25 mouse cellular contexts compared by ENCODE assay signal in genomic region chr5:49451295-49451694, GRCm38 (mm10).
"Had no signal": no experiment of that assay in that cellular context is flagged by ENCODE, and none has a peak within 500 bp of the region (broad histone marks: within the 10 kb centered on the region; RNA-seq: fewer than 3 reads in every experiment).

No protein-coding gene starts in this region.

- H3K36me3 ChIP-seq: heart, embryonic 13.5 days; heart, embryonic 15.5 days; hindbrain, embryonic 13.5 days; hindbrain, embryonic 15.5 days; kidney, embryonic 15.5 days; limb, embryonic 10.5 days; limb, embryonic 12.5 days had no signal

- H3K9ac ChIP-seq: heart, embryonic 13.5 days; heart, embryonic 15.5 days; hindbrain, embryonic 13.5 days; hindbrain, embryonic 15.5 days; kidney, embryonic 15.5 days; limb, embryonic 12.5 days had no signal

- H3K9me3 ChIP-seq: heart, embryonic 13.5 days; heart, embryonic 15.5 days; hindbrain, embryonic 13.5 days; hindbrain, embryonic 15.5 days; kidney, embryonic 15.5 days; limb, embryonic 10.5 days; limb, embryonic 12.5 days had no signal

- ATAC-seq: hindbrain, postnatal 0 days; intestine, embryonic 16.5 days had no signal

- DNase-seq: gastrocnemius, postnatal 14 days; gastrocnemius, postnatal 36 days; heart, adult 11 months; heart, adult 2 months; heart, postnatal 14 days; heart, postnatal 36 days; kidney, adult 11 months; kidney, adult 2 months; kidney, adult 9 months; kidney, postnatal 14 days; kidney, postnatal 36 days; layer of hippocampus, postnatal 36 days; liver had no signal

- H3K27ac ChIP-seq: heart, adult 2 months; heart, embryonic 13.5 days; heart, embryonic 15.5 days; hindbrain, embryonic 13.5 days; hindbrain, embryonic 15.5 days; hindbrain, postnatal 0 days; kidney, embryonic 15.5 days; kidney, postnatal 0 days; limb, embryonic 10.5 days; limb, embryonic 12.5 days had no signal

- H3K4me1 ChIP-seq: heart, embryonic 13.5 days; heart, embryonic 15.5 days; hindbrain, embryonic 13.5 days; hindbrain, embryonic 15.5 days; kidney, embryonic 15.5 days; limb, embryonic 10.5 days; limb, embryonic 12.5 days had no signal

- H3K4me3 ChIP-seq: heart, adult 2 months; heart, embryonic 13.5 days; heart, embryonic 15.5 days; hindbrain, embryonic 13.5 days; hindbrain, embryonic 15.5 days; kidney, embryonic 15.5 days; limb, embryonic 10.5 days; limb, embryonic 12.5 days had no signal

- H3K4me2 ChIP-seq: heart, embryonic 11.5 days; heart, embryonic 13.5 days; heart, embryonic 15.5 days; hindbrain, embryonic 13.5 days; hindbrain, embryonic 15.5 days; kidney, embryonic 15.5 days; limb, embryonic 12.5 days; liver, embryonic 11.5 days had no signal

- H3K27me3 ChIP-seq: heart, embryonic 13.5 days; heart, embryonic 15.5 days; hindbrain, embryonic 13.5 days; hindbrain, embryonic 15.5 days; kidney, embryonic 15.5 days; limb, embryonic 12.5 days had no signal
